Mouse (Mus musculus) limb, embryonic 14.5 days (tissue): ENCODE measurements around the gene Tm4sf4. TPM values are rescaled to one million over a fixed set of nuclear protein-coding genes. Genes with fewer than 3 reads are reported as not detected.

ENCODE experiments used
- ATAC-seq: fragments of 200-750 bp; cut with Nextera tagmentation; 2 replicates; pipeline ENCODE4 v1.8.0; 2017; ENCODE audit warnings: low read depth, moderate number of reproducible peaks, moderate TSS enrichment; ENCODE audit not compliant: low FRiP score
- DNase-seq: peaks from one replicate; pipeline ENCODE4 v3.0.0-alpha.2; 2015; ENCODE audit warnings: low spot score
- H3K27ac ChIP-seq: fragments of 300-500 bp; sonication (generic); replicated peaks from 2 replicates; pipeline ENCODE4 v1.5.1; 2014; ENCODE audit warnings: low read depth, mild to moderate bottlenecking, low read length, moderate library complexity, mixed read lengths
- H3K27me3 ChIP-seq: fragments of 300-500 bp; sonication (generic); 2 replicates; pipeline ENCODE4 v1.6.1; 2014; ENCODE audit warnings: low read length, mixed read lengths; ENCODE audit not compliant: control insufficient read depth, insufficient read depth
- H3K36me3 ChIP-seq: fragments of 300-500 bp; sonication (generic); 2 replicates; pipeline ENCODE4 v1.6.1; 2014; ENCODE audit warnings: mild to moderate bottlenecking, low read length, moderate library complexity, mixed read lengths; ENCODE audit not compliant: control insufficient read depth, insufficient read depth
- H3K4me1 ChIP-seq: fragments of 300-500 bp; sonication (generic); 2 replicates; pipeline ENCODE4 v1.6.1; 2014; ENCODE audit warnings: antibody characterized with exemption, low read length, mixed read lengths; ENCODE audit not compliant: control insufficient read depth, insufficient read depth
- H3K4me2 ChIP-seq: fragments of 300-500 bp; sonication (generic); replicated peaks from 2 replicates; pipeline ENCODE4 v1.6.1; 2014; ENCODE audit warnings: low read depth, mild to moderate bottlenecking, low read length, moderate library complexity; ENCODE audit not compliant: severe bottlenecking
- H3K4me3 ChIP-seq: fragments of 300-500 bp; sonication (generic); replicated peaks from 2 replicates; pipeline ENCODE4 v1.5.1; 2014; ENCODE audit warnings: low read length
- H3K9ac ChIP-seq: fragments of 300-500 bp; sonication (generic); 2 replicates; pipeline ENCODE4 v1.6.1; 2014; ENCODE audit warnings: mild to moderate bottlenecking, low read depth, low read length, moderate library complexity; ENCODE audit not compliant: severe bottlenecking
- H3K9me3 ChIP-seq: fragments of 300-500 bp; sonication (generic); 2 replicates; pipeline ENCODE4 v1.6.1; 2016; ENCODE audit warnings: low read length; ENCODE audit not compliant: control insufficient read depth
- POLR2A ChIP-seq: fragments of 200-500 bp; IDR thresholded peaks from 2 replicates; pipeline ENCODE4 v1.8.0; 2012; ENCODE audit warnings: inconsistent platforms, mild to moderate bottlenecking, moderate library complexity, borderline replicate concordance; ENCODE audit not compliant: insufficient read depth, insufficient read length; ENCODE audit errors: extremely low read depth
- WGBS: fragments of 180-500 bp; shearing (Covaris S2); extraction: QIAGEN DNeasy Blood & Tissue Kit; methylation state at CpG from one replicate; pipeline ENCODE4 v1.1.7; 2014; 5-methylcytosine and 5-hydroxymethylcytosine counted together
- polyA plus RNA-seq, 2 experiments: library from polyadenylated mRNA; depleted of rRNA in 1 of 2; stranded (reverse) in 1 of 2; unstranded in 1 of 2; fragments of >200 nt; fragmentation: Nextera tagmentation in 1 of 2; extraction: Ambion mirVana in 1 of 2; gene quantifications; 2 replicates each; pipeline versions ENCODE4 v1.2.1 to v1.2.3; 2012 to 2014

Tm4sf4 gene
- polyA plus RNA-seq, 2 experiments = 0.12 to 0.13 TPM

DNA sequence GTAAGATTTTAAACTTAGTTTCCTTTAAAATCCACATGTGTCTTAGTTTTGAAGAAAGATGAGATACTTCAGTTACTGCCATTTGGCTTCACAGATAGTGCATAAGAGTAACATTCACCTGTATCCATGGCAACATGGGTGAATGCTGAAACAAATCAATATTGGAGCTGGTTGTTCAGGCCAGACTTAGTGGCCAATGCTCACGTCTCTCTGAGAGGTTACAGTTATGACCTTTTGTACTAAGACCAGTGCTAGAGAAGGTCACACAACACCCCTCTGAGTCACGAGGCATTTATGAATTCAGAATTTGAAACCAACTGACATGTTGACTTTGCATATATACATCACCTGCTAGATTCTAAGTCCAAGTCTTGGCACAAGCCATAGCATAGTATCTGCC lies 4.9 kb upstream of the Tm4sf4 start:
- TF ChIP-seq POLR2A = no peak
- H3K27me3 ChIP-seq = no peaks in the 10 kb centered on the region
- no peak overlapping the region for H3K27ac ChIP-seq
- no peaks in the 10 kb centered on the region for H3K36me3 ChIP-seq
- H3K4me3 ChIP-seq = no peak overlapping the region
- DNase-seq (no peak), ATAC-seq (no peak)
- WGBS = 79% methylated on average over 2 of the region's 2 CpGs
- no peak overlapping the region for H3K9ac ChIP-seq
- no peak overlapping the region for H3K4me2 ChIP-seq
- no peaks in the 10 kb centered on the region for H3K9me3 ChIP-seq
- H3K4me1 ChIP-seq = no peaks in the 10 kb centered on the region

DNA sequence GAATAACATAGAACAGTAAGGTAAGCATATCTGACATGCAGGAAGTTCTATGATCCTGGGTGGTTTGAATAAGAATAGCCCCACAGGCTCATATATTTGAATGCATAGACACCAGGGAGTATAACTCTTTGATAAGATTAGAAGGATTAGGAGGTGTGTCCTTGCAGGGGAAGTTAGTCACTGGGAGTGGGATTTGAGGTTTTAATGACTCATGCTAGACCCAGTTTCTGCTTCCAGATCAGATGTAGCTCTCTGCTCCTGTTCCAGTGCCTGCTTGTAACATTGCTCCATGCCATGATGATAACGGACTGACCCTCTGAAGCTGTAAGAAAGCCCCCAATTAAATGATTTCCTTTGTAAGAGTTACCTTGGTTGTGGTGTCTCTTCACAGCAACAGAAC lies 4.5 kb upstream of the Tm4sf4 start:
- Histone ChIP-seq H3K27me3 (no peaks in the 10 kb centered on the region), H3K27ac (no peak overlapping the region), H3K4me1 (peaks cover 2% of the 10 kb centered on the region; the same call in 1 of the 2 replicates), H3K4me3 (no peak overlapping the region), H3K4me2 (no peak overlapping the region), H3K9me3 (no peaks in the 10 kb centered on the region), H3K9ac (no peak overlapping the region), H3K36me3 (no peaks in the 10 kb centered on the region)
- WGBS = 78% methylated on average over 1 of the region's 1 CpGs
- DNase-seq (no peak), ATAC-seq (no peak)
- TF ChIP-seq POLR2A = no peak

GRCm38 (mm10) chr3:57426351-57426750 lies 1.2 kb downstream of the Tm4sf4 start:
- Histone ChIP-seq H3K9me3 (no peaks in the 10 kb centered on the region), H3K9ac (no peak overlapping the region), H3K4me1 (peaks cover 2% of the 10 kb centered on the region; the same call in 1 of the 2 replicates), H3K4me3 (no peak overlapping the region), H3K4me2 (no peak overlapping the region), H3K27me3 (no peaks in the 10 kb centered on the region), H3K36me3 (no peaks in the 10 kb centered on the region), H3K27ac (no peak overlapping the region)
- no peak for DNase-seq
- no peak for TF ChIP-seq POLR2A
- ATAC-seq = no peak
- 79% methylated on average over 11 of the region's 11 CpGs for WGBS

DNA sequence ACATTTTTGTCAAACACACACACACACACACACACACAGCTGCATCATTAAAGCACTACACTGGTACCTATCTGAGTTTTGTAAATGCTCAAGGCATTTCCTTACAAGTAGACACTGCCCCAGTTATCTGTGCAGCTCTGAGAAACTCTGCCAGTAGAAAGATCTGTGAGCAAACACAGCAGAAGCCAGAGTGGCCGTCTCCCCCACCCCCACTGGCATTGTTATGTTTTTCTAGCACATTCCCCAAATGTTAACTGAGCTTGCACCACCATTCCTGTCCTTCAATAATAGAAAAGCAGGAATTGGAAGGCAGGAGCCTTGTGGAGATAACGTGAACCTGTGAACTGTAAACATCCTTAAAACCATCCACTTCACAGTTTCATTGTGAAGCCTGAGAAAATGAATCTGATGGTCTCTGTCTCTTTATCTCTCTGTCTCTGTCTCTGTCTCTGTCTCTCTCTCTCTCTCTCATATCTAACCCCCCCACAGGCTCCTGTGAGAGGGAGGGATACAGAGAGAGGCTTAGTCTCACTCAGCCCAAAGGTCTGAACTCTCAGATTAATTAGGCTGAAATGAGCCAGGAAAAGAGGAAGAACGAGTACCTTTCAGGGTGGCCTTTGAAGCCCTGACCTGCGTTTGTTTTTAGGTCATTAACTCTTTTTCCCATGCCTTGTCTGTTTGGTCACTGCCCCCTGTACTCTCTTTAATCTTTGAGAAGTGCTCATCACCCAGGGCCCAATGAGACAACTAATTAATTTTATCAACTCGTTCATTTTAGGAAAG lies 3.8 kb downstream of the Tm4sf4 start:
- no peak overlapping the region for H3K4me3 ChIP-seq
- no peak overlapping the region for H3K9ac ChIP-seq
- ATAC-seq = no peak
- H3K9me3 ChIP-seq = no peaks in the 10 kb centered on the region
- no peaks in the 10 kb centered on the region for H3K36me3 ChIP-seq
- no peak for TF ChIP-seq POLR2A
- H3K27ac ChIP-seq = no peak overlapping the region
- no peaks in the 10 kb centered on the region for H3K27me3 ChIP-seq
- 23% methylated on average over 5 of the region's 5 CpGs for WGBS
- no peak for DNase-seq
- no peak overlapping the region for H3K4me2 ChIP-seq
- peaks cover 2% of the 10 kb centered on the region; the same call in 1 of the 2 replicates for H3K4me1 ChIP-seq

DNA sequence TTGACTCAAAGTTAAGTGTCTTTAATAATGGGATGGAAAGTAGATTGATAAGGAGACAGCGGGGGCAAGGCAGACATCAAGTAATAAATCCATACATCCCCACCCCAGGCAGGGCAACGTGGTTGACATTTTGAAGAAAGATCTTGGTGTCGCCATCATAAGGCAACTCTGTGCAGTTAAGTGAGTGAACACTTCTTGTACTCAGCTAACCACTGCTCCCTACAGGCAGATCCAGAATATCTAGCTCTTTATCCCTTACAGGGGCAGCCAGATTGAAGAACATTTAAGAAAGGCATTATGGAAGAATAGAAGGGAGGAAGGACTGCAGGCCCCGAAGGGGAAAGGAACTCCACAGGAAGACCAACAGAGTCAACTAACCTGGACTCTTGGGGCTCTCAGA lies 4.4 kb downstream of the Tm4sf4 start:
- ATAC-seq (no peak), DNase-seq (no peak)
- H3K27ac ChIP-seq = no peak overlapping the region
- no peak overlapping the region for H3K4me2 ChIP-seq
- no peaks in the 10 kb centered on the region for H3K27me3 ChIP-seq
- WGBS = 46% methylated on average over 4 of the region's 4 CpGs
- no peak overlapping the region for H3K9ac ChIP-seq
- no peak for TF ChIP-seq POLR2A
- H3K4me1 ChIP-seq = peaks cover 2% of the 10 kb centered on the region; the same call in 1 of the 2 replicates
- no peaks in the 10 kb centered on the region for H3K9me3 ChIP-seq
- H3K4me3 ChIP-seq = no peak overlapping the region
- no peaks in the 10 kb centered on the region for H3K36me3 ChIP-seq
